Mouse (Mus musculus) midbrain, embryonic 14.5 days (tissue): Measurements from ENCODE around the gene Ccdc190. TPM values are rescaled to one million over a fixed set of nuclear protein-coding genes. Genes with fewer than 3 reads are reported as not detected.

ENCODE experiments used
- ATAC-seq: fragments of 200-750 bp; cut with Nextera tagmentation; 2 replicates; pipeline ENCODE4 v1.8.0; 2017; ENCODE audit warnings: moderate number of reproducible peaks, moderate library complexity; ENCODE audit not compliant: low FRiP score, low TSS enrichment
- DNase-seq: peaks from one replicate; pipeline ENCODE4 v3.0.0-alpha.2; 2015
- H3K27ac ChIP-seq: fragments of 300-500 bp; sonication (generic); replicated peaks from 2 replicates; pipeline ENCODE4 v1.5.1; 2014; ENCODE audit warnings: mild to moderate bottlenecking, low read depth, low read length, moderate library complexity
- H3K27me3 ChIP-seq: fragments of 300-500 bp; sonication (generic); 2 replicates; pipeline ENCODE4 v1.6.1; 2014; ENCODE audit warnings: low read length, control low read depth, mixed read lengths; ENCODE audit not compliant: control insufficient read depth, insufficient read depth
- H3K36me3 ChIP-seq: fragments of 300-500 bp; sonication (generic); 2 replicates; pipeline ENCODE4 v1.6.1; 2014; ENCODE audit warnings: low read length, control low read depth; ENCODE audit not compliant: control insufficient read depth, insufficient read depth
- H3K4me1 ChIP-seq: fragments of 300-500 bp; sonication (generic); 2 replicates; pipeline ENCODE4 v1.6.1; 2014; ENCODE audit warnings: mild to moderate bottlenecking, antibody characterized with exemption, low read length, control low read depth; ENCODE audit not compliant: control insufficient read depth, insufficient read depth
- H3K4me2 ChIP-seq: fragments of 300-500 bp; sonication (generic); 2 replicates; pipeline ENCODE4 v1.6.1; 2014; ENCODE audit warnings: mild to moderate bottlenecking, low read length, moderate library complexity
- H3K4me3 ChIP-seq: fragments of 300-500 bp; sonication (generic); replicated peaks from 2 replicates; pipeline ENCODE4 v1.5.1; 2014; ENCODE audit warnings: low read depth, low read length
- H3K9ac ChIP-seq: fragments of 300-500 bp; sonication (generic); replicated peaks from 2 replicates; pipeline ENCODE4 v1.6.1; 2014; ENCODE audit warnings: mild to moderate bottlenecking, low read length, moderate library complexity
- H3K9me3 ChIP-seq: fragments of 300-500 bp; sonication (generic); 2 replicates; pipeline ENCODE4 v1.6.1; 2016; ENCODE audit warnings: low read length, control low read depth, mixed read lengths; ENCODE audit not compliant: control insufficient read depth
- WGBS: fragments of 180-500 bp; shearing (Covaris S2); extraction: QIAGEN DNeasy Blood & Tissue Kit; methylation state at CpG from one replicate; pipeline ENCODE4 v1.1.7; 2014; 5-methylcytosine and 5-hydroxymethylcytosine counted together
- polyA plus RNA-seq: library from polyadenylated mRNA; unstranded; fragments of >200 nt; fragmentation: Nextera tagmentation; extraction: Ambion mirVana; gene quantifications from 2 replicates; pipeline ENCODE4 v1.2.1, GENCODE M21; 2014

Ccdc190 gene
- polyA plus RNA-seq, 1 experiment from 2014 or later: 3.4 TPM

GRCm38 (mm10) chr1:169969516-169969886 is 41.1 kb downstream of the Ccdc190 start:
- Histone ChIP-seq H3K4me1 (peaks cover 16% of the 10 kb centered on the region; the same call in 1 of the 2 replicates), H3K27me3 (no peaks in the 10 kb centered on the region), H3K4me2 (peak overlapping the region; percentile 56), H3K9me3 (no peaks in the 10 kb centered on the region), H3K9ac (peak overlapping the region; percentile 39), H3K4me3 (peak overlapping the region; percentile 65), H3K27ac (peak overlapping the region; percentile 77), H3K36me3 (peaks cover 15% of the 10 kb centered on the region)
- no peak for DNase-seq
- WGBS: 2% methylated on average over 6 of the region's 9 CpGs
- ATAC-seq: peak; percentile 50

- no peak for DNase-seq
- no peak for ATAC-seq
- Histone ChIP-seq H3K36me3 (peaks cover 3% of the 10 kb centered on the region; the same call in 1 of the 2 replicates), H3K9ac (no peak overlapping the region), H3K27me3 (no peaks in the 10 kb centered on the region), H3K4me2 (no peak overlapping the region), H3K4me1 (peaks cover 16% of the 10 kb centered on the region; the same call in 1 of the 2 replicates), H3K27ac (no peak overlapping the region), H3K4me3 (no peak overlapping the region), H3K9me3 (no peaks in the 10 kb centered on the region)
- WGBS: 98% methylated on average over 4 of the region's 4 CpGs
These were observed 42.5 kb downstream of the Ccdc190 start for GRCm38 (mm10) chr1:169970936-169971335.

- no peak overlapping the region for H3K4me2 ChIP-seq
- H3K9me3 ChIP-seq: no peaks in the 10 kb centered on the region
- DNase-seq: no peak
- peaks cover 16% of the 10 kb centered on the region; the same call in 1 of the 2 replicates for H3K4me1 ChIP-seq
- H3K27me3 ChIP-seq: no peaks in the 10 kb centered on the region
- no peak overlapping the region for H3K4me3 ChIP-seq
- ATAC-seq: no peak
- H3K9ac ChIP-seq: no peak overlapping the region
- no peaks in the 10 kb centered on the region for H3K36me3 ChIP-seq
- WGBS: 94% methylated on average over 2 of the region's 2 CpGs
- no peak overlapping the region for H3K27ac ChIP-seq
These were observed 43.5 kb downstream of the Ccdc190 start for GRCm38 (mm10) chr1:169971998-169972397.

DNA sequence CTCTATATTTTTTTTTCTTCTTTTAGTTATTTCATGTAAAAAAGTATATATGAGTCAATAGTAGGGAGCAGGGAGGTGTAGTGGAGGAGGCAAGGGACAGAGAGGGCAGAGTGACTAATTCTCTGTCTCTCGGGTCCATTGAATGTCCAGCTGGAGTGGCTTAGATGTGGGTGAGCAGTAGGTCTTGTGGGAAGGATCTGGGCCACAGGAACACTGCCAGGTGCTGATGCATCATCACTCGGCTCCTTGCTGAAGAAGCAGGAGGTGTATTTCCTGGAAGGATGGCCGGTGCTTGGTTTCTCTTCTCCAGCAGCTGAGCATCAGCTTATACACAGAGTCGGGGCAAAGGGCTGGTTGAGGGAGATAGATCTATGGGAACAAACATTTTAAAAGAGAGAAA is 49.2 kb downstream of the Ccdc190 start:
- no peaks in the 10 kb centered on the region for H3K36me3 ChIP-seq
- ATAC-seq: no peak
- no peak overlapping the region for H3K27ac ChIP-seq
- H3K9ac ChIP-seq: no peak overlapping the region
- no peak overlapping the region for H3K4me3 ChIP-seq
- H3K27me3 ChIP-seq: no peaks in the 10 kb centered on the region
- DNase-seq: no peak
- WGBS: 82% methylated on average over 4 of the region's 4 CpGs
- no peaks in the 10 kb centered on the region for H3K4me1 ChIP-seq
- no peaks in the 10 kb centered on the region for H3K9me3 ChIP-seq
- H3K4me2 ChIP-seq: no peak overlapping the region

Other genes starting within 250 kb of the Ccdc190 start
- 47.2 and 48.7 TPM in 2 replicates for gene Rgs4, start 181.0 kb upstream of the Ccdc190 start, polyA plus RNA-seq
- gene Hsd17b7, start 40.6 kb downstream of the Ccdc190 start, polyA plus RNA-seq: 21.6 and 22.4 TPM in 2 replicates
- gene Ddr2, start 182.1 kb downstream of the Ccdc190 start, polyA plus RNA-seq: 1.7 and 8.9 TPM in 2 replicates
- gene Uap1, start 246.3 kb downstream of the Ccdc190 start, polyA plus RNA-seq: 49.2 and 67.5 TPM in 2 replicates